Mouse (Mus musculus) forebrain, embryonic 16.5 days (tissue): Measurements from ENCODE around the gene Il27. TPM values are rescaled to one million over a fixed set of nuclear protein-coding genes. Genes with fewer than 3 reads are reported as not detected.

ENCODE experiments used
- ATAC-seq: fragments of 200-750 bp; cut with Nextera tagmentation; 2 replicates; pipeline ENCODE4 v1.8.0; 2017; ENCODE audit warnings: mild to moderate bottlenecking, moderate library complexity
- H3K27ac ChIP-seq: fragments of 300-500 bp; sonication (generic); 2 replicates; pipeline ENCODE4 v1.5.1; 2014; ENCODE audit warnings: low read length, control low read depth
- H3K27me3 ChIP-seq: fragments of 300-500 bp; sonication (generic); replicated peaks from 2 replicates; pipeline ENCODE4 v1.6.1; 2014; ENCODE audit warnings: low read length; ENCODE audit not compliant: control insufficient read depth, insufficient read depth
- H3K36me3 ChIP-seq: fragments of 300-500 bp; sonication (generic); 2 replicates; pipeline ENCODE4 v1.6.1; 2014; ENCODE audit not compliant: control insufficient read depth, insufficient read depth
- H3K4me1 ChIP-seq: fragments of 300-500 bp; sonication (generic); replicated peaks from 2 replicates; pipeline ENCODE4 v1.6.1; 2014; ENCODE audit warnings: low read length; ENCODE audit not compliant: control insufficient read depth, insufficient read depth
- H3K4me2 ChIP-seq: fragments of 300-500 bp; sonication (generic); 2 replicates; pipeline ENCODE4 v1.6.1; 2014; ENCODE audit warnings: mild to moderate bottlenecking, low read length, control low read depth
- H3K4me3 ChIP-seq: fragments of 300-500 bp; sonication (generic); replicated peaks from 2 replicates; pipeline ENCODE4 v1.5.1; 2014; ENCODE audit warnings: mild to moderate bottlenecking, low read length, control low read depth
- H3K9ac ChIP-seq: fragments of 300-500 bp; sonication (generic); replicated peaks from 2 replicates; pipeline ENCODE4 v1.6.1; 2014; ENCODE audit warnings: low read depth, low read length, control low read depth
- H3K9me3 ChIP-seq: fragments of 300-500 bp; sonication (generic); 2 replicates; pipeline ENCODE4 v1.6.1; 2016; ENCODE audit warnings: low read length; ENCODE audit not compliant: control insufficient read depth
- WGBS: fragments of 180-500 bp; shearing (Covaris S2); extraction: QIAGEN DNeasy Blood & Tissue Kit; methylation state at CpG from one replicate; pipeline ENCODE4 v1.1.7; 2014; 5-methylcytosine and 5-hydroxymethylcytosine counted together
- polyA plus RNA-seq: library from polyadenylated mRNA; unstranded; fragments of >200 nt; fragmentation: Nextera tagmentation; extraction: Ambion mirVana; gene quantifications from 2 replicates; pipeline ENCODE4 v1.2.1, GENCODE M21; 2015

Gene Il27
- polyA plus RNA-seq, 1 experiment from 2014 or later: not detected

DNA sequence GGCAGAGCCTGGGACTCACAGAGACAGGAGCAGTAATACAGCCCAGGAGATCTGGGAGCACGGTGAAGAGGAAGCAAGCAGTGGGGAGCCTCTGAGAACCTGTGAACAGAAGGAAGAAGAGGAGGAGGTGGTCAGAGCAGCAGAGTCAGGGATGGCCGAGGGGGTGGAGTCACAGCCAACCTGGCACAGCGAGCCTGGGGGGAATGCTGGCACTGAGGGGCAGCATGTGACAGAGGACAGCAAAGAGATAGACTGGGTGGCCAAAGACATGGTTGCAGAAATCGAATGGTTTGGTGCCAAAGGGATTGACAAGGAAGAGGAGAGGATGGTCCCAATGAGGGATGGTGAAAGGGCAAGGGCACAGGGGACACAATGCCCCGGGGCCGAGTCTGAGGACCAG, 9.0 kb downstream of the Il27 start, which contains the start of gene Cln3:
TSS of gene Cln3 (minus strand) at position 101 of the 400 bp plus-strand sequence.
- Histone ChIP-seq H3K9me3 (no peaks in the 10 kb centered on the region), H3K4me1 (peaks cover 16% of the 10 kb centered on the region), H3K27ac (no peak within 1 kb of the TSS), H3K9ac (no peak within 1 kb of the TSS), H3K36me3 (no peaks in the 10 kb centered on the region), H3K4me2 (no peak within 1 kb of the TSS), H3K4me3 (no peak within 1 kb of the TSS), H3K27me3 (0 out of 2 replicates have a peak, but pooled peaks cover 5% of the 10 kb centered on the region)
- 73% methylated on average over 6 of the region's 6 CpGs for WGBS
- ATAC-seq: no peak

GRCm38 (mm10) chr7:126584506-126584977, 10.2 kb downstream of the Il27 start, which contains the start of gene Apobr:
TSS of gene Apobr (plus strand) at chr7:126584942.
- Histone ChIP-seq H3K36me3 (no peaks in the 10 kb centered on the region), H3K4me1 (peaks cover 16% of the 10 kb centered on the region), H3K9me3 (no peaks in the 10 kb centered on the region), H3K9ac (no peak within 1 kb of the TSS), H3K4me2 (peak within 1 kb of the TSS; percentile 91), H3K27ac (no peak within 1 kb of the TSS), H3K4me3 (peak within 1 kb of the TSS; percentile 65), H3K27me3 (0 out of 2 replicates have a peak, but pooled peaks cover 5% of the 10 kb centered on the region)
- no peak for ATAC-seq
- 85% methylated on average over 8 of the region's 8 CpGs for WGBS

GRCm38 (mm10) chr7:126583761-126584160, 11.0 kb downstream of the Il27 start:
- 57% methylated on average over 6 of the region's 6 CpGs for WGBS
- Histone ChIP-seq H3K9me3 (no peaks in the 10 kb centered on the region), H3K4me3 (peak overlapping the region; percentile 65), H3K27ac (peak overlapping the region; percentile 95), H3K27me3 (0 out of 2 replicates have a peak, but pooled peaks cover 5% of the 10 kb centered on the region), H3K9ac (peak overlapping the region; percentile 68; the same call in 1 of the 2 replicates), H3K4me1 (peaks cover 16% of the 10 kb centered on the region), H3K36me3 (no peaks in the 10 kb centered on the region), H3K4me2 (peak overlapping the region; percentile 91)
- no peak for ATAC-seq

DNA sequence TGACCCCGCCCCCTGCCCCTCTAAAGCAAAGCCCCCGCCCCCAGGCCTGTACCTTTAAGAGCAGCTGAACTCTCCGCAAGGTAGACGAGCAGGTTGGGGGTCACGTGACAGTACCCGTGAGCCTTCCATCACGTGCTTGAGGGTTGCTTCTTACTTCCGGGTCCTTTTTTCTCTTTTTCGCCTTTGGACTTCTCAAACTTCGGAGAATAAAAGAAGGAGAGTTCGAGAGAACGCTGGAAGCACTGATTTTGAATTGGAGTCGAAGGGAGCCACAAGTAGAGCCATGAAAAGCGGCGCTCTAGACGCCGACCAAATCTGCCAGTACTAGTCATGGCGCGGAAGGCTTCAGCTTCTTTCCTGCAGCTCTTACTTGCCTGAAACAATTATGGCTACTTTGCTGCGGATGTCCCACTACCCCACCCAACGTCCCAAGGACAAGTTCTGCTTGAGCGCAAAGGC, 11.5 kb downstream of the Il27 start:
- peak; percentile 90 for ATAC-seq
- WGBS: 2% methylated on average over 22 of the region's 22 CpGs
- peaks cover 16% of the 10 kb centered on the region for H3K4me1 ChIP-seq
- no peaks in the 10 kb centered on the region for H3K9me3 ChIP-seq
- no peaks in the 10 kb centered on the region for H3K36me3 ChIP-seq
- H3K4me2 ChIP-seq: peak overlapping the region; percentile 91
- peak overlapping the region; percentile 65 for H3K4me3 ChIP-seq
- H3K9ac ChIP-seq: peak overlapping the region; percentile 68
- peak overlapping the region; percentile 95 for H3K27ac ChIP-seq
- H3K27me3 ChIP-seq: 0 out of 2 replicates have a peak, but pooled peaks cover 5% of the 10 kb centered on the region

DNA sequence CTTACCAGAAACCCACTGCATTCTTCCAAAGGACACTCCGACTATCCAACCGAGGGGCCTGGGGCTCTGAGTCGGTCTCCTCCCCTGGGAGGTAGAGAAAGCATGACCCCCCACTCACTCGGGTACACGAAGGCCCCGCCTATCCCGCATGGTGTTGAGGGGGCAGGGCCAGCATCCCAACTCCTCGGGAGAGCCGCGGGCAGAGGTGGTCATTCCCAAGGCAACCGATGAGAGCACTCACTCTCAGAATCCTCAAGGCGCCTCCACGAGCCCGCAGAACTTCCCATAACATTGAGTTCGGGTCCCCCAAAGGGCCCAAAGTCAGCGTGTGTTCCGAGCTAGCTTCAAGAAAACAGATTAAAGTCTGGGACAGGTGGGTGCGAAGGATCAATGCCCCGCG, 12.0 kb downstream of the Il27 start:
- WGBS: 1% methylated on average over 20 of the region's 20 CpGs
- Histone ChIP-seq H3K4me2 (peak overlapping the region; percentile 91), H3K27ac (no peak overlapping the region), H3K36me3 (no peaks in the 10 kb centered on the region), H3K4me1 (peaks cover 16% of the 10 kb centered on the region), H3K4me3 (peak overlapping the region; percentile 65), H3K27me3 (0 out of 2 replicates have a peak, but pooled peaks cover 5% of the 10 kb centered on the region), H3K9me3 (no peaks in the 10 kb centered on the region), H3K9ac (peak overlapping the region; percentile 68)
- ATAC-seq: peak; percentile 50

DNA sequence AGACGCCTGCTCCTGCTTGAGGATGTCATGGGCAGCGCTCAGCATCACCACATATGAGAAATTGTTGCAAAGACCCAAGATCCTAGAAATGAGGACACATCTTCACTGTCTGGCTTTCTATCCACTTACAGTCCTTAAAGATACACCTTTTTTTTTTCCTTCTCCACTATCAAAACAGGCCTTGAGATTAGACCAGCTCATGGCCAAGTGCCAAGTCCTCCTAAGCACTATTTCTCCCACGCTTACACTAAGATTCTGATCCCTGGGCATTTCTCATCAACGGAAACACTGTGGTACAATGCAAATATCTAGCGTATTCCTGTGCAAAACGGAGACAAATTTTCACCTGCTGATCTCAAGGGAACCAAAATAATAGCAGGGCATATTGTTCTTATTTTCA, 13.1 kb downstream of the Il27 start:
- ATAC-seq: no peak
- WGBS: 82% methylated on average over 6 of the region's 6 CpGs

GRCm38 (mm10) chr7:126579172-126579571, 15.6 kb downstream of the Il27 start:
- Histone ChIP-seq H3K4me1 (peaks cover 16% of the 10 kb centered on the region), H3K9me3 (no peaks in the 10 kb centered on the region), H3K27ac (no peak overlapping the region), H3K4me2 (no peak overlapping the region), H3K9ac (no peak overlapping the region), H3K4me3 (no peak overlapping the region), H3K36me3 (peaks cover 7% of the 10 kb centered on the region), H3K27me3 (no peaks in the 10 kb centered on the region)
- no peak for ATAC-seq
- WGBS: 58% methylated on average over 8 of the region's 8 CpGs

More for the DNA sequence above, 13.1 kb downstream of the Il27 start:
- H3K27ac ChIP-seq: no peak overlapping the region
- H3K36me3 ChIP-seq: no peaks in the 10 kb centered on the region
- H3K4me3 ChIP-seq: no peak overlapping the region
- no peak overlapping the region for H3K4me2 ChIP-seq
- no peaks in the 10 kb centered on the region for H3K9me3 ChIP-seq
- H3K4me1 ChIP-seq: peaks cover 16% of the 10 kb centered on the region
- H3K27me3 ChIP-seq: 0 out of 2 replicates have a peak, but pooled peaks cover 5% of the 10 kb centered on the region
- H3K9ac ChIP-seq: no peak overlapping the region

DNA sequence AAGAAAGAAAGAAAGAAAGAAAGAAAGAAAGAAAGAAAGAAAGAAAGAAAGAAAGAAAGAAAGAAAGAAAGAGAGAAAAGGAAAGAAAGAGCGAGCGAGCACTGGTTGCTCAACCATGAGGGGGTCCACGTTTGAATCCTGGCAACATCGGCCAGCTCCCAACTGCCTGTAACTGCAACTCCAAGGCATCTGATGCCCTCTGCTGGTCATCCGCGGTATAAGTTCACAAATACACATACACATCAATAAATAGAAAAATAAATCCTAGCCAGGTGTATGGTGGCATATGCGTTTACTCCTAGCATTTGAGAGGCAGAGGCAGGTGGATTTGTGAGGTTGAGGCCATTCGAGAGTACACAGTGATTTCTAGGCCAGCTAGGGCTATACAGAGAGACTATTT, 17.8 kb downstream of the Il27 start:
- Histone ChIP-seq H3K9me3 (no peaks in the 10 kb centered on the region), H3K27me3 (no peaks in the 10 kb centered on the region), H3K36me3 (peaks cover 7% of the 10 kb centered on the region), H3K9ac (no peak overlapping the region), H3K4me3 (no peak overlapping the region), H3K4me1 (peaks cover 6% of the 10 kb centered on the region), H3K27ac (no peak overlapping the region), H3K4me2 (no peak overlapping the region)
- 49% methylated on average over 8 of the region's 8 CpGs for WGBS
- no peak for ATAC-seq

DNA sequence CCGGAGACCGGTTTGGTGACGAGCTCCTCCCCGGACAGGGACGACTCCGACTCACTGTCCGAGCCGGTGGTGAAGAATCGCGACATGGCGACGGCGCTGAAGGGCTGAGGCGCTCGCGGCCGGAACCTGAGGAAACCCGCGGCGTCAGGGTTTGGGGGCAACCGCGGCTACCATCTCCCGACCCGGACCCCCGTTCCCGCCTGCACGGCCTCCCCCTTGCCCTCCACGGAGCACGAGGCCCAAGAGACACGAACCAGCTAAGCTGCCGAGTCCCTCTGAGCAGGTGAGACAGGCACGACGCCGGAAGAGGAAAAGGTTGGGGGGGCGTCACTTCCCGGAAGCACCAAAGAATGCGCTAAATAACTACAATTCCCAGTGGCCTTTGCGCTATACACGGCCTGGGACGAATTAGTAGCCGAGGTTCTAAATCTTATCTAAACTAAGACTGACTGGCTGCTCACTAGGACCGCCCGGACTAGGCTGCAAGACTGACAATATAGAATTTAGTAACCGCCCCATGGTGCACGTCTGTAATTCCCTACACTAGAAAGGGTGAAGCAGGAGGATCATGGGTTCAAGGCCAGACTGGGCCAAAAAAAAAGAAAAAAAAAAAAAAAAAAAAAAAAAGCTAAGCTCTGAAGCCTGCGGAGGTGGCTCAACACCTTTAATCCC, 28.5 kb downstream of the Il27 start, which contains the start of gene Eif3c:
TSS of gene Eif3c (minus strand) at position 318 of the 672 bp plus-strand sequence.
- Histone ChIP-seq H3K36me3 (peaks cover 20% of the 10 kb centered on the region), H3K4me3 (peak within 1 kb of the TSS; percentile 70), H3K9ac (peak within 1 kb of the TSS; percentile 82), H3K4me1 (peaks cover 8% of the 10 kb centered on the region), H3K27ac (peak within 1 kb of the TSS; percentile 76), H3K9me3 (no peaks in the 10 kb centered on the region), H3K4me2 (peak within 1 kb of the TSS; percentile 92), H3K27me3 (no peaks in the 10 kb centered on the region)
- ATAC-seq: peak; percentile 96
- under 1% methylated on average over 46 of the region's 46 CpGs for WGBS
